Mouse (Mus musculus) liver, adult 2 months (tissue): ENCODE results near the gene Cept1. TPM values are rescaled to one million over a fixed set of nuclear protein-coding genes. Genes with fewer than 3 reads are reported as not detected.

Source experiments
- DNase-seq: peaks from one replicate; pipeline ENCODE4 v3.0.0-alpha.2; 2011; ENCODE audit warnings: low read depth, low spot score; ENCODE audit errors: extremely low read depth
- H3K27ac ChIP-seq: fragments of 200-500 bp; replicated peaks from 2 replicates; pipeline ENCODE4 v1.5.1; 2012; ENCODE audit warnings: low read depth, mild to moderate bottlenecking, control low read depth, inconsistent platforms, low read length; ENCODE audit not compliant: insufficient read depth
- H3K27me3 ChIP-seq: fragments of 200-500 bp; 2 replicates; pipeline ENCODE4 v1.6.1; 2012; ENCODE audit warnings: mild to moderate bottlenecking, moderate library complexity, low read length, inconsistent platforms; ENCODE audit not compliant: control insufficient read depth, insufficient read depth
- H3K36me3 ChIP-seq: fragments of 200-500 bp; 2 replicates; pipeline ENCODE4 v1.6.1; 2012; ENCODE audit warnings: low read length, inconsistent platforms; ENCODE audit not compliant: control insufficient read depth, insufficient read depth
- H3K4me1 ChIP-seq: fragments of 200-500 bp; 2 replicates; pipeline ENCODE4 v1.6.1; 2011; ENCODE audit warnings: low read length; ENCODE audit not compliant: control insufficient read depth, insufficient read depth
- H3K4me3 ChIP-seq: fragments of 200-500 bp; 2 replicates; pipeline ENCODE4 v1.5.1; 2011; ENCODE audit warnings: low read depth, mild to moderate bottlenecking, control low read depth, low read length, moderate library complexity; ENCODE audit not compliant: insufficient read depth
- H3K79me2 ChIP-seq: fragments of 200-500 bp; 2 replicates; pipeline ENCODE4 v1.6.1; 2012; ENCODE audit warnings: inconsistent platforms, mild to moderate bottlenecking, low read length, moderate library complexity; ENCODE audit not compliant: control insufficient read depth, insufficient read depth
- H3K9ac ChIP-seq: fragments of 200-500 bp; 2 replicates; pipeline ENCODE4 v1.6.1; 2012; ENCODE audit warnings: low read depth, mild to moderate bottlenecking, control low read depth, inconsistent platforms, low read length
- CTCF ChIP-seq: fragments of 200-500 bp; IDR thresholded peaks from 2 replicates; pipeline ENCODE4 v1.5.1; 2011; ENCODE audit warnings: low read depth, low read length, control low read depth
- POLR2A ChIP-seq: fragments of 200-500 bp; IDR thresholded peaks from 2 replicates; pipeline ENCODE4 v1.6.1; 2011; ENCODE audit warnings: low read length, control low read depth; ENCODE audit not compliant: insufficient read depth; ENCODE audit errors: extremely low read depth
- WGBS: fragments of 180-500 bp; shearing (Covaris S2); methylation state at CpG from one replicate; pipeline ENCODE4 v1.1.7; 2018; 5-methylcytosine and 5-hydroxymethylcytosine counted together
- polyA plus RNA-seq: library from polyadenylated mRNA; depleted of rRNA; stranded (reverse); fragments of >200 nt; gene quantifications from 2 replicates; pipeline ENCODE4 v1.2.3, GENCODE M21; 2012
- total RNA-seq: library from RNA; depleted of rRNA; stranded (reverse); fragments of >200 nt; gene quantifications from 2 replicates; pipeline ENCODE4 v1.2.3, GENCODE M21; 2014

The Cept1 gene
- total and polyA plus RNA-seq, 2 experiments: 33.2 to 108 TPM

- H3K36me3 ChIP-seq: peaks cover 55% of the 10 kb centered on the region
- H3K4me3 ChIP-seq: no peak overlapping the region
- no peak for TF ChIP-seq POLR2A
- H3K4me1 ChIP-seq: peaks cover 3% of the 10 kb centered on the region; the same call in 1 of the 2 replicates
- no peaks in the 10 kb centered on the region for H3K27me3 ChIP-seq
- peaks cover 13% of the 10 kb centered on the region; the same call in 1 of the 2 replicates for H3K79me2 ChIP-seq
- H3K27ac ChIP-seq: no peak overlapping the region
- WGBS: 77% methylated on average over 3 of the region's 3 CpGs
- DNase-seq: no peak
- H3K9ac ChIP-seq: no peak overlapping the region
These were observed 8.2 kb upstream of the Cept1 start for GRCm38 (mm10) chr3:106555743-106556250.

- WGBS: 95% methylated on average over 5 of the region's 5 CpGs
- H3K27me3 ChIP-seq: no peaks in the 10 kb centered on the region
- peaks cover 11% of the 10 kb centered on the region; the same call in 1 of the 2 replicates for H3K4me1 ChIP-seq
- peak; percentile 39 for DNase-seq
- peaks cover 14% of the 10 kb centered on the region; the same call in 1 of the 2 replicates for H3K79me2 ChIP-seq
- no peak overlapping the region for H3K9ac ChIP-seq
- H3K4me3 ChIP-seq: no peak overlapping the region
- no peak overlapping the region for H3K27ac ChIP-seq
- peaks cover 48% of the 10 kb centered on the region for H3K36me3 ChIP-seq
- no peak for TF ChIP-seq POLR2A
- no peak for TF ChIP-seq CTCF
These were observed 5.8 kb upstream of the Cept1 start for GRCm38 (mm10) chr3:106553411-106553810.

GRCm38 (mm10) chr3:106548971-106549370, 1.4 kb upstream of the Cept1 start:
- H3K9ac ChIP-seq: no peak overlapping the region
- WGBS: 5% methylated on average over 3 of the region's 3 CpGs

GRCm38 (mm10) chr3:106547924-106548539, 430 bp upstream of the Cept1 start:
- peak overlapping the region; percentile 95 for H3K9ac ChIP-seq
- peaks cover 10% of the 10 kb centered on the region; the same call in 1 of the 2 replicates for H3K36me3 ChIP-seq
- peaks cover 24% of the 10 kb centered on the region; the same call in 1 of the 2 replicates for H3K4me1 ChIP-seq
- H3K27me3 ChIP-seq: no peaks in the 10 kb centered on the region
- peak; percentile 93 for DNase-seq
- TF ChIP-seq CTCF: no peak
- no peak; the same call in 1 of the 2 replicates for TF ChIP-seq POLR2A
- under 1% methylated on average over 27 of the region's 27 CpGs for WGBS
- peaks cover 15% of the 10 kb centered on the region; the same call in 1 of the 2 replicates for H3K79me2 ChIP-seq
- H3K27ac ChIP-seq: peak overlapping the region; percentile 99
- peak overlapping the region; percentile 99 for H3K4me3 ChIP-seq

More at GRCm38 (mm10) chr3:106548971-106549370, 1.4 kb upstream of the Cept1 start:
- H3K27ac ChIP-seq: no peak overlapping the region
- H3K4me1 ChIP-seq: peaks cover 22% of the 10 kb centered on the region; the same call in 1 of the 2 replicates
- DNase-seq: peak; percentile 68
- H3K79me2 ChIP-seq: peaks cover 19% of the 10 kb centered on the region; the same call in 1 of the 2 replicates
- TF ChIP-seq POLR2A (no peak), CTCF (no peak)
- H3K27me3 ChIP-seq: no peaks in the 10 kb centered on the region
- H3K4me3 ChIP-seq: peak overlapping the region; percentile 22; the same call in 1 of the 2 replicates
- H3K36me3 ChIP-seq: peaks cover 18% of the 10 kb centered on the region

- H3K27ac ChIP-seq: peak overlapping the region; percentile 29
- H3K4me3 ChIP-seq: peak overlapping the region; percentile 39; the same call in 1 of the 2 replicates
- TF ChIP-seq CTCF (no peak), POLR2A (no peak)
- WGBS: 13% methylated on average over 8 of the region's 8 CpGs
- H3K79me2 ChIP-seq: peaks cover 14% of the 10 kb centered on the region
- H3K36me3 ChIP-seq: no peaks in the 10 kb centered on the region; the same call in 1 of the 2 replicates
- H3K4me1 ChIP-seq: peaks cover 25% of the 10 kb centered on the region; the same call in 1 of the 2 replicates
- peak; percentile 95 for DNase-seq
- 0 out of 2 replicates have a peak overlapping the region, but pooled peaks have one; percentile 56 for H3K9ac ChIP-seq
- H3K27me3 ChIP-seq: no peaks in the 10 kb centered on the region
These were observed 2.8 kb downstream of the Cept1 start for GRCm38 (mm10) chr3:106544721-106545316.
